Mouse (Mus musculus) stomach, postnatal 0 days (tissue): ENCODE results near the gene Rfk.

Experiments
- CTCF ChIP-seq: IDR thresholded peaks from 2 replicates; pipeline ENCODE4 v1.5.1; 2016; ENCODE audit warnings: antibody characterized with exemption, low read depth, mild to moderate bottlenecking, moderate library complexity
- EP300 ChIP-seq: optimal IDR thresholded peaks from 2 replicates; pipeline ENCODE3; 2016; ENCODE audit warnings: antibody characterized with exemption

GRCm38 (mm10) chr19:17357391-17357790 is 36.5 kb upstream of the Rfk start:
- TF ChIP-seq EP300 (no peak), CTCF (no peak)
